Mouse (Mus musculus) thymus, adult 2 months (tissue): Measurements from ENCODE around the gene Fasn. TPM values are rescaled to one million over a fixed set of nuclear protein-coding genes. Genes with fewer than 3 reads are reported as not detected.
A peak's percentile ranks its signal among the peaks of the same experiment; 100 is the strongest.
"Not testable (repeated sequence)": the region's sequence is repeated elsewhere in the genome, so short reads cannot be mapped to it uniquely, and the experiment has no call there.

Experiments used
- DNase-seq: peaks from one replicate; pipeline ENCODE4 v3.0.0; 2021
- H3K27ac ChIP-seq: fragments of 200-500 bp; 2 replicates; pipeline ENCODE4 v1.5.1; 2012; ENCODE audit warnings: low read length, control low read depth; ENCODE audit not compliant: control insufficient read depth, insufficient read depth
- H3K27me3 ChIP-seq: fragments of 200-500 bp; 2 replicates; pipeline ENCODE4 v1.6.1; 2012; ENCODE audit warnings: mild to moderate bottlenecking, low read length, moderate library complexity, mixed read lengths; ENCODE audit not compliant: control insufficient read depth, insufficient read depth
- H3K36me3 ChIP-seq: fragments of 200-500 bp; 2 replicates; pipeline ENCODE4 v1.6.1; 2012; ENCODE audit warnings: mild to moderate bottlenecking, low read length, moderate library complexity; ENCODE audit not compliant: control insufficient read depth, insufficient read depth
- H3K4me1 ChIP-seq: fragments of 200-500 bp; replicated peaks from 2 replicates; pipeline ENCODE4 v1.6.1; 2012; ENCODE audit warnings: low read length; ENCODE audit not compliant: control insufficient read depth, insufficient read depth
- H3K4me3 ChIP-seq: fragments of 200-500 bp; 2 replicates; pipeline ENCODE4 v1.5.1; 2012; ENCODE audit warnings: mild to moderate bottlenecking, low read length, control low read depth, moderate library complexity; ENCODE audit not compliant: control insufficient read depth, insufficient read depth
- CTCF ChIP-seq: fragments of 200-500 bp; IDR thresholded peaks from 2 replicates; pipeline ENCODE4 v1.5.1; 2012; ENCODE audit warnings: mild to moderate bottlenecking, control low read depth, low read length, moderate library complexity, borderline replicate concordance; ENCODE audit not compliant: control insufficient read depth, poor library complexity, insufficient read depth; ENCODE audit errors: extremely low read depth
- POLR2A ChIP-seq: fragments of 200-500 bp; IDR thresholded peaks from 2 replicates; pipeline ENCODE4 v1.6.1; 2012; ENCODE audit warnings: mild to moderate bottlenecking, low read length, control low read depth, moderate library complexity; ENCODE audit not compliant: control insufficient read depth, poor library complexity, insufficient read depth; ENCODE audit errors: extremely low read depth
- WGBS: fragments of 180-500 bp; shearing (Covaris S2); methylation state at CpG from one replicate; pipeline ENCODE4 v1.1.7; 2018; 5-methylcytosine and 5-hydroxymethylcytosine counted together
- polyA plus RNA-seq: library from polyadenylated mRNA; depleted of rRNA; stranded (reverse); fragments of >200 nt; gene quantifications from 2 replicates; pipeline ENCODE4 v1.2.3, GENCODE M21; 2012; rRNA removed

Gene Fasn
- 973 and 1,776 TPM in 2 replicates for polyA plus RNA-seq

- peak within 1 kb of the TSS; percentile 38 for H3K27ac ChIP-seq
- under 1% methylated on average over 102 of the region's 109 CpGs for WGBS
- H3K4me3 ChIP-seq: peak within 1 kb of the TSS; percentile 78
- peak; percentile 95 for DNase-seq
- H3K4me1 ChIP-seq: peaks cover 30% of the 10 kb centered on the region
- H3K27me3 ChIP-seq: no peaks in the 10 kb centered on the region
- TF ChIP-seq CTCF: 0 out of 2 replicates have a peak, but pooled peaks have one; percentile 16
- TF ChIP-seq POLR2A: peak; percentile 59
- H3K36me3 ChIP-seq: peaks cover 13% of the 10 kb centered on the region
These were observed at the start of gene Fasn for GRCm38 (mm10) chr11:120823956-120824786. Fasn (minus strand) TSS chr11:120824547.

GRCm38 (mm10) chr11:120873206-120873605 is 48.9 kb upstream of the Fasn start:
- TF ChIP-seq CTCF (no peak), POLR2A (no peak)

GRCm38 (mm10) chr11:120871521-120871920 is 47.2 kb upstream of the Fasn start:
- H3K36me3 ChIP-seq: no peaks in the 10 kb centered on the region
- H3K27ac ChIP-seq: no peak overlapping the region
- H3K27me3 ChIP-seq: no peaks in the 10 kb centered on the region
- no peaks in the 10 kb centered on the region for H3K4me1 ChIP-seq
- TF ChIP-seq POLR2A (no peak), CTCF (no peak)
- DNase-seq: no peak
- H3K4me3 ChIP-seq: no peak overlapping the region
- 96% methylated on average over 9 of the region's 9 CpGs for WGBS

More at GRCm38 (mm10) chr11:120873206-120873605, 48.9 kb upstream of the Fasn start:
- no peaks in the 10 kb centered on the region for H3K36me3 ChIP-seq
- H3K4me3 ChIP-seq: no peak overlapping the region
- no peak overlapping the region for H3K27ac ChIP-seq
- H3K27me3 ChIP-seq: no peaks in the 10 kb centered on the region
- no peaks in the 10 kb centered on the region for H3K4me1 ChIP-seq
- no peak for DNase-seq
- 92% methylated on average over 6 of the region's 6 CpGs for WGBS

- no peak overlapping the region for H3K4me3 ChIP-seq
- H3K36me3 ChIP-seq: no peaks in the 10 kb centered on the region
- H3K27ac ChIP-seq: no peak overlapping the region
- no peaks in the 10 kb centered on the region for H3K27me3 ChIP-seq
- TF ChIP-seq POLR2A (no peak), CTCF (no peak)
- DNase-seq: no peak
- H3K4me1 ChIP-seq: no peaks in the 10 kb centered on the region
- WGBS: 96% methylated on average over 1 of the region's 1 CpGs
These were observed 41.5 kb upstream of the Fasn start for GRCm38 (mm10) chr11:120865816-120866215.

GRCm38 (mm10) chr11:120862819-120863218 is 38.5 kb upstream of the Fasn start:
- H3K4me1 ChIP-seq: no peaks in the 10 kb centered on the region
- H3K4me3 ChIP-seq: no peak overlapping the region
- H3K27ac ChIP-seq: no peak overlapping the region
- no peaks in the 10 kb centered on the region for H3K27me3 ChIP-seq
- WGBS: 95% methylated on average over 10 of the region's 10 CpGs
- DNase-seq: no peak
- H3K36me3 ChIP-seq: no peaks in the 10 kb centered on the region
- TF ChIP-seq CTCF (no peak), POLR2A (no peak)

GRCm38 (mm10) chr11:120855938-120856337 is 31.6 kb upstream of the Fasn start:
- peaks cover 25% of the 10 kb centered on the region for H3K4me1 ChIP-seq
- H3K27ac ChIP-seq, H3K27me3 ChIP-seq, DNase-seq, H3K36me3 ChIP-seq, H3K4me3 ChIP-seq: not testable (repeated sequence)
- WGBS: 99% methylated on average over 3 of the region's 3 CpGs
